Mouse (Mus musculus): ENCODE measurements around the gene Gcg. TPM values are rescaled to one million over a fixed set of nuclear protein-coding genes. Genes with fewer than 3 reads are reported as not detected.

The Gcg gene
- total and polyA plus RNA-seq, 3 experiments: 0.17 TPM; not detected in 2

GRCm38 (mm10) chr2:62513477-62513876 lies 30.0 kb upstream of the Gcg start:
- DNase-seq (ENCODE audit: extremely low read depth): no peak
- no peak overlapping the region for H3K4me2 ChIP-seq (ENCODE audit: insufficient read depth, low read depth, poor library complexity, severe bottlenecking)
- dilution Hi-C loops (cut with MboI; ENCODE audit: extremely low pct_ligation_motif_present, extremely low pct_unique_long_range_greater_than_20kb, low sequenced_read_pairs) (no loop called here), in situ Hi-C loops (cut with MboI; ENCODE audit: low pct_ligation_motif_present, low pct_unique_long_range_greater_than_20kb, low sequenced_read_pairs) (no loop called here)
- H3K9me3 ChIP-seq (replicated peaks; ENCODE audit: low read length): no peaks in the 10 kb centered on the region
- H3K36me3 ChIP-seq (replicated peaks in 1 of 2; ENCODE audit: control insufficient read depth in 1 of 2, insufficient read depth in 1 of 2, low read length in 1 of 2): no peaks in the 10 kb centered on the region
- TF ChIP-seq TCF12 (IDR thresholded peaks at IDR 0.05; ENCODE audit: low read depth, low read length): no peak
- no peak for TF ChIP-seq USF2 (conservative IDR thresholded peaks at IDR 0.05; ENCODE audit: low read depth, low read length)
- TF ChIP-seq ZNF384 (IDR thresholded peaks at IDR 0.05; ENCODE audit: low read depth, low read length): no peak
- TF ChIP-seq MAFK (IDR thresholded peaks at IDR 0.05; ENCODE audit: insufficient replicate concordance, low read length): no peak
- no peak for TF ChIP-seq MAZ (IDR thresholded peaks at IDR 0.05; ENCODE audit: low read depth, low read length)
- no peak for TF ChIP-seq BHLHE40 (IDR thresholded peaks at IDR 0.05; ENCODE audit: low read depth, low read length)
- no peak for TF ChIP-seq ELF1 (IDR thresholded peaks at IDR 0.05; ENCODE audit: low read depth, low read length)
- no peak for TF ChIP-seq CTCF (conservative IDR thresholded peaks at IDR 0.05 in 1 of 2, IDR thresholded peaks at IDR 0.05 in 1 of 2; ENCODE audit: low read depth in 2 of 2, low read length in 2 of 2)
- no peak for TF ChIP-seq UBTF (IDR thresholded peaks at IDR 0.05; ENCODE audit: low read depth, low read length)
- no peak for TF ChIP-seq NELFE (IDR thresholded peaks at IDR 0.05; ENCODE audit: low read depth, low read length)
- TF ChIP-seq POLR2AphosphoS2 (IDR thresholded peaks at IDR 0.05; ENCODE audit: low read depth, low read length): no peak
- TF ChIP-seq CHD2 (IDR thresholded peaks at IDR 0.05; ENCODE audit: low read length): no peak
- no peak for TF ChIP-seq RAD21 (IDR thresholded peaks at IDR 0.05; ENCODE audit: low read depth, low read length)
- no peak for TF ChIP-seq GABPA (IDR thresholded peaks at IDR 0.05; ENCODE audit: insufficient replicate concordance, low read depth, low read length)
- TF ChIP-seq KAT2A (IDR thresholded peaks at IDR 0.05; ENCODE audit: insufficient replicate concordance, low read length): no peak
- no peak for TF ChIP-seq CHD1 (IDR thresholded peaks at IDR 0.05; ENCODE audit: low read depth, low read length)
- TF ChIP-seq RCOR1 (conservative IDR thresholded peaks at IDR 0.05; ENCODE audit: low read depth, low read length): no peak
- no peak for TF ChIP-seq HCFC1 (IDR thresholded peaks at IDR 0.05; ENCODE audit: low read depth, low read length)
- no peak for TF ChIP-seq USF1 (IDR thresholded peaks at IDR 0.05; ENCODE audit: low read depth, low read length)
- no peak for TF ChIP-seq PAX5 (IDR thresholded peaks at IDR 0.05; ENCODE audit: low read length)
- H3K79me2 ChIP-seq (replicated peaks; ENCODE audit: control insufficient read depth, extremely low read depth, insufficient read depth, poor library complexity, severe bottlenecking): no peaks in the 10 kb centered on the region
- H3K4me3 ChIP-seq (replicated peaks in 1 of 3; ENCODE audit: low read depth in 2 of 3, low read length in 2 of 3, poor library complexity in 1 of 3): no peak overlapping the region
- H3K9ac ChIP-seq (ENCODE audit: insufficient read depth, low read depth): no peak overlapping the region
- H3K27ac ChIP-seq (ENCODE audit: insufficient read depth, low read depth): no peak overlapping the region
- H3K27me3 ChIP-seq (replicated peaks): no peaks in the 10 kb centered on the region
- no peaks in the 10 kb centered on the region for H3K4me1 ChIP-seq (ENCODE audit: control insufficient read depth in 1 of 2, insufficient read depth in 2 of 2)

DNA sequence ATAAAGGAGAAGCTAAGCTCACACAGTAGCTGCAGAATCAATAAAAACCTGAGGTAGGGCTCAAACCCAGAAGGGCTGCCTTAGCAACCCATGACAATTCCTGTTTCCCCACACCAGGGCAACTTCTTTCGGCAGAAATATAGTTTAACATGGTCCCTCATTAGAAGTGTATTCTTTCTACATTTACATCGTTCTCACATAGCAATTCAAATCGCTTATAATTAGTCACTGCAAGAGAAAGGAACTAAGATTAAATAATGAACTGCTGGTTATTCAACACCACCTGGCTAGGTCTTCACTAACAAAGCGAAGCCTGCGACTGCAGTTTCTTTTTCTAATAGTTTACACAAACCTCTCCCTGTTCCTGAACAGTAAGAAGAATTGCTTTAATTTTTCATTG lies 23.7 kb upstream of the Gcg start:
- in situ Hi-C loops (cut with MboI; ENCODE audit: low pct_ligation_motif_present, low pct_unique_long_range_greater_than_20kb, low sequenced_read_pairs) (no loop called here), dilution Hi-C loops (cut with MboI; ENCODE audit: extremely low pct_ligation_motif_present, extremely low pct_unique_long_range_greater_than_20kb, low sequenced_read_pairs) (no loop called here)
- Histone ChIP-seq H3K4me2 (ENCODE audit: insufficient read depth, low read depth, poor library complexity, severe bottlenecking) (no peak overlapping the region), H3K9me3 (replicated peaks; ENCODE audit: low read length) (no peaks in the 10 kb centered on the region), H3K27ac (ENCODE audit: insufficient read depth, low read depth) (no peak overlapping the region), H3K36me3 (replicated peaks in 1 of 2; ENCODE audit: control insufficient read depth in 1 of 2, insufficient read depth in 1 of 2, low read length in 1 of 2) (no peaks in the 10 kb centered on the region), H3K27me3 (replicated peaks) (no peaks in the 10 kb centered on the region), H3K79me2 (replicated peaks; ENCODE audit: control insufficient read depth, extremely low read depth, insufficient read depth, poor library complexity, severe bottlenecking) (no peaks in the 10 kb centered on the region), H3K4me1 (ENCODE audit: control insufficient read depth in 1 of 2, insufficient read depth in 2 of 2) (no peaks in the 10 kb centered on the region), H3K4me3 (replicated peaks in 1 of 3; ENCODE audit: low read depth in 2 of 3, low read length in 2 of 3, poor library complexity in 1 of 3) (no peak overlapping the region), H3K9ac (ENCODE audit: insufficient read depth, low read depth) (no peak overlapping the region)
- DNase-seq (ENCODE audit: extremely low read depth): no peak
- no peak for TF ChIP-seq POLR2AphosphoS2 (IDR thresholded peaks at IDR 0.05; ENCODE audit: low read depth, low read length)
